Mouse (Mus musculus) cerebellum, adult 9-11 months (tissue): ENCODE data around the gene Ttc21b.

Source experiments
- DNase-seq: peaks from one replicate; pipeline ENCODE4 v3.0.0; 2022

Gene Ttc21b

GRCm38 (mm10) chr2:66170721-66171120, 85.7 kb downstream of the Ttc21b start:
- DNase-seq, result no peak

DNA sequence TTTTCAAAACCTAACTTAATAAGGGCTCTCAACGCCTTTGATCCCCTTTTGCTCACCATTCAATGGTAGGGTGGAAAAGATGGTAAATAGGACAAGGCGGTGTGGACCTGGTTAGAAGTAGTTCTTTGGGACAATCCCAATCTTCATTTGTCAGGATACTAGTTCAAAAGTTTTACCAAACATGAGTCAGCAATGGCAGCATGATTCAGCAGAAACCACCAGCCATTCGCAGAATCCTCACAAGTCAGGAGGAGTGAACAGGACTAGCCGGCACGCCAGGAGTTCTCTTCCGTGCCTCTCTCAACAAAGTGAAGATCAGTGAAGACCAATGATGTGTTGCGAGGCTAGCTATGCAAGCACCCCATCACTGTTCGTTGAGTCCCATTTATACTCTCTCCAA, 91.4 kb downstream of the Ttc21b start:
- no peak for DNase-seq

GRCm38 (mm10) chr2:66158140-66158915, 98.1 kb downstream of the Ttc21b start:
- peak; percentile 66 for DNase-seq

DNA sequence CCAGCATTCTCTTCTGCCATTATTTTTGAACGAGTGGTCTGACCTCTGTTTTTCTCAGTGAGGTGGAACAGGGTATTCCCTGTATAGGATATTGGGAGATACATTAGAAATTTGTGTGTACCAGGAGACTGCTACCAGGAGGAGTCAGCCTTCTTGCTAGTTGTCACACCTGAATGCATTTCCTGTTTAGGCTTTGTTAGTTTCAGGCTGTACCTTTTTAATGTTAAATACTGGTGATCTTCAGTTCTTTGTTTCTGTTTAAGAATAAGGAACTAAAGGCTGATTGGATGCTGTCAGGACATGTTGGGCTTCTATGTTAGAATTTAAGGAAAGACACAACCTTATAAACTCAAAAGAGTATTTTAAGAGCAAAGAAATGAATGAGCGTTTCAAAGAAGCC, 105.0 kb downstream of the Ttc21b start:
- DNase-seq, result no peak

DNA sequence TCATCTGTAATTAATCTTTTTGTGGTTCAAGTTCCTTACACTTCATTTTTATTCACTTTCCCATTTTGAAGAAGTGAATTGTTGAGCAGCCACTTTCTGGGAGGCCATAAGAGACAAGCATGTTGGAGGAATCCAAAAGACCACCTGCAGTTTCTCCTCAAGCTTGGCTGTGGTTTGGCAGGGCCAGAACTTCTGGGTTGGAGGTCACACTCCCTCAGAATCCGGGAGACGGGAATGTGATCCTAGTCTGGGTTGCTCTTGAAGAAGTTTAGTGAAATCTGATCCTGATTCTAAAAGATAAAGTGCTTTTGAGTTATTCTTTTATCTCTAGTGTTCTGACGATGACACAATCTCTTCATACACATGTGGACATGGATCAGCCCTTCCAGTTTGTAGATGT, 105.9 kb downstream of the Ttc21b start:
- no peak for DNase-seq

DNA sequence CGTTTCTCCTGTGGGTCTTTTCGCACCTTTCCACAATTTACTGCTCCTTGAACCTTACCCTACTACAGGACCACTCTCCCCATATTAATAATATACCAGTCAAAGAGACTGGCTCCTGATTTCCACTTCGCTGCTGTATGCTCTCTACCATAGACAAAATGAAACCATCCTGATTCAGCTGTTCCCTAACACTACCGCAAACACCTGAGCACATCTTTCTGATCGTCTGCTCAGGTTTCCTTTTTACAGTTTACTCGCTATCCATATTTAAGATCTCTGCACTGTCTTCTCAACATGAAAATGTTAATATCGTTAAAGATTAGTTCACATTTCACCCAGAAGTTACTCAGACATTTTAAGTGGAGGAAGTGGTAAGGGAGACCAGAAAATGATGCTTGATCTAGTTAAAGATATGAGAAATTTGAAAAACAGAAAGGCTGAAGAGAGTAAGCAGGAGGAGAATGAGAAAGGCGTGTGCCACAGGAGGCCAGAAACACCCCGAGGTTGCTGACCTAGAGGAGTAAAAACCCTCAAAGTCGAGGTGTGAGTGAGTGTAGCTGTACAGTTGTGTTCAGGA, 107.7 kb downstream of the Ttc21b start:
- DNase-seq, result no peak

- no peak for DNase-seq
Measured at GRCm38 (mm10) chr2:66146473-66146872, 109.9 kb downstream of the Ttc21b start.

GRCm38 (mm10) chr2:66144770-66145169, 111.6 kb downstream of the Ttc21b start:
- DNase-seq, result no peak

GRCm38 (mm10) chr2:66143284-66143683, 113.1 kb downstream of the Ttc21b start:
- no peak for DNase-seq

GRCm38 (mm10) chr2:66142711-66143110, 113.7 kb downstream of the Ttc21b start:
- DNase-seq, result no peak

DNA sequence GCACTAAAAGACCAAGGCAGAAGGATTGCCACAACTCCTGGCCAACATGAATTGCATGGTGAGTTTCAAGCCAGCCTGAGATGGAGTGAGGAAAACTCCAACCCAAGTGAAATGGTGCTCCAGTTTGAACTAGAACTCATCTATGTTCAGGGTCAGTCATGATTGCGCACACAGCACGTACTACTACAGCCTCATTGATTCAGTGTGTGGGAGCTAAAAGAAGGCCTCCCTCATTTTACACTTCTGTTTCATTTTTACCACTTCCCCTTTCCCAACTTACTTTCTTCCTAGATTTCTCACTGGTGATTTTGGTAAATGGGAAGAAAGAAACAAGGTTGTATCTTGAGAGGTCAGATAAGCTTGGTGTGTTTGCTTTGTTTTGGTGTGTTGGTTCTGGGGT, 114.1 kb downstream of the Ttc21b start:
- no peak for DNase-seq

DNA sequence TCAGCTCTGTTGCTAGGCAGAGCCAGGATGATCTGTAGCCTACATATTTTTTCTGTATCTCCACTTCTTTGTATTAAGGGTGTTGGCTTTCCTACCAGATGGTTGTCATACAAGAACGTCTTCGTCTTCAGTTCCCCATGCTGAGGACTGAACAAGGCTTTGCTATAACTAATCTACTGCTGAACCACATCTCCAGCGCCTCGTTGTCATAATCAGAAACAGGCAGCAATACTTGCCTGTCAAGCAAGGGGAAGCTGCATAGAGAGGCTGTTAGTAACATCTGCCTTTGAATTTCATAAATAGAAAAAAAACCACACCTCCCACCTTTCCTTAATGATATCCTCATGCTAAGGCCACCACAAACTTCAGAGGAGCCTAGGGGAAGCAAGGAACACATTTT, 116.2 kb downstream of the Ttc21b start:
- no peak for DNase-seq
